Mouse (Mus musculus) lung, postnatal 0 days (tissue): ENCODE results near the gene Selenoi.

ENCODE experiments used
- CTCF ChIP-seq: IDR thresholded peaks from 2 replicates; pipeline ENCODE4 v1.5.1; 2016; ENCODE audit warnings: antibody characterized with exemption, mild to moderate bottlenecking
- EP300 ChIP-seq: IDR thresholded peaks from 2 replicates; pipeline ENCODE4 v1.6.1; 2016; ENCODE audit warnings: antibody characterized with exemption, mild to moderate bottlenecking, control low read depth

DNA sequence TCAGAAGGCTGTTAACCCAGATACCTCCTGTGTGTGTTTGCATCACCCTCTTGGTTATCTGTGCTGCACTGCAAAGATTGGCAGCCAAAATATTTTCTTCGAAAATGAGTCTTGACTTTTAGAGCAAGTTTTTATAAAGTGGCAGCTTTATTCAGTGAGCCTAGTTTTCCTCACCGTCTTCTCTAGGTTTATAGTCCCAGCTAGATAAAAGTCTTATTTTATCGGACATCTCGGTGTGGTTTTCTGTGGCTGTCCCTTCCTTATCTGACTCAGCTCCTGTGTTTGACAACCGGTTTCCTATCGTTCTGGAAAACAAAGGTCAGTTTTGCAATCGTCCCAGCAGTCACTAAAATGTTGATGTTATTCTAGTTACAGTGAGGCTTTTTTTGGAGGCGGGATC is 1.6 kb downstream of the Selenoi start:
- TF ChIP-seq CTCF (no peak), EP300 (no peak)
